ENCODE assay signal across 8 mouse cellular contexts in the genomic region with DNA sequence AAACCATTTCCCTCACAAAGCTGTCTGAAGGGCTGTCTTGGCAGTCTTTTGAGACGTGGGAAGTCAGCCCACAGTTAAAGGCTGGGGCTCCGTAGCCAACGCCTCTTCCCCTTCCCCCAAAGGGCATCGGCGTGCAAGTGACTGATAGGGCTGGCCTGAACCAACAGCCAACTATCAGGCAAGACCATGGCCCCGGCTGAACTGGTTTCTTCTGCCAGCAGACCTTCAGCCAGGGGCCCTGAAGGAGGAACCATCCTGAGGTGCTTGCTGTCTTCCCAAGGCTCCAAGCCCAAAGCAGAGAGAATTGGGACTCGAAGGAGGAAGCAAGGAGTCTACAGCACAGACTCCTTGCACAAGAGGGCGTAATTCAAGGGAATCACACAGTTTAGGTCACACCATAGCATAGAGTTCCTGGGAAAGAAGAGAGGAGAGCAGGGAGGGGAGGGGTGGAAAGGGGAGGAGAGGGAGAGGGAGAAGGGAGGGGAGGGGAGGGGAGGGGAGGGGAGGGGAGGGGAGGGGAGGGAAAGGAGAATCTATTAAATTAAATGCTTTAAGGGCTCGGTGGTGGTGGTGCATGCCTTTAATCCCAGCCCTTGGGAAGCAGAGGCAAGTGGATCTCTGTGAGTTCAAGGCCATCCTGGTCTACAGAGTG. TPM values are rescaled to one million over a fixed set of nuclear protein-coding genes. Genes with fewer than 3 reads are reported as not detected.
DNase-seq lines count a peak whose midpoint lies in the region; ATAC-seq and TF ChIP-seq lines count a peak whose summit lies in the region.

No protein-coding gene starts in this region.

- no peak for TF ChIP-seq EP300 in heart, postnatal 0 days (IDR thresholded peaks at IDR 0.05; ENCODE audit: low read depth)

- peaks cover 78% of the 10 kb centered on the region for H3K4me1 ChIP-seq in G1E (ENCODE audit: insufficient read depth, low read depth, low read length)
- H3K4me1 ChIP-seq in heart, postnatal 0 days (ENCODE audit: control insufficient read depth, insufficient read depth) = peaks cover 10% of the 10 kb centered on the region; the same call in 1 of the 2 replicates
- H3K4me1 ChIP-seq in liver, adult 2 months (ENCODE audit: control insufficient read depth, insufficient read depth, low read length) = peaks cover 13% of the 10 kb centered on the region; the same call in 1 of the 2 replicates
- H3K4me1 ChIP-seq in neural tube, embryonic 14.5 days (ENCODE audit: control insufficient read depth, insufficient read depth, low read length) = no peaks in the 10 kb centered on the region

- H3K27me3 ChIP-seq in G1E (ENCODE audit: insufficient read depth, low read length) = no peaks in the 10 kb centered on the region
- H3K27me3 ChIP-seq in heart, postnatal 0 days (ENCODE audit: control insufficient read depth, insufficient read depth, low read length) = no peaks in the 10 kb centered on the region
- no peaks in the 10 kb centered on the region for H3K27me3 ChIP-seq in liver, adult 2 months (ENCODE audit: control insufficient read depth, insufficient read depth, low read length)
- no peaks in the 10 kb centered on the region for H3K27me3 ChIP-seq in neural tube, embryonic 14.5 days (ENCODE audit: control insufficient read depth, insufficient read depth, low read length)

- ATAC-seq in G1E (ENCODE audit: extremely low read depth, insufficient number of reproducible peaks, low FRiP score, poor library complexity, severe bottlenecking) = peak; percentile 85
- ATAC-seq in erythroblast, adult 5-6 weeks (replicated peaks; ENCODE audit: low FRiP score, poor library complexity, severe bottlenecking) = peak; percentile 77
- ATAC-seq in heart, postnatal 0 days (ENCODE audit: insufficient read depth, low read depth) = 0 out of 2 replicates have a peak, but pooled peaks have one; percentile 10
- ATAC-seq in neural tube, embryonic 14.5 days (ENCODE audit: low read depth) = no peak
- no peak for ATAC-seq in activated CD4-positive, CD25-positive, alpha-beta regulatory T cell, adult 4 months

- DNase-seq in 416B (ENCODE audit: low read depth) (peak; percentile 89), G1E (ENCODE audit: low spot score) (peak; percentile 84)
- DNase-seq in heart, postnatal 0 days (ENCODE audit: low spot score) = no peak
- DNase-seq in liver, adult 2 months (ENCODE audit: extremely low read depth, low read depth, low spot score) = no peak
- no peak for DNase-seq in right cerebral cortex, postnatal 4 days

- peak overlapping the region; percentile 85 for H3K27ac ChIP-seq in heart, postnatal 0 days (ENCODE audit: low read depth)
- H3K27ac ChIP-seq in liver, adult 2 months (replicated peaks; ENCODE audit: insufficient read depth, low read depth, low read length) = peak overlapping the region; percentile 85
- H3K27ac ChIP-seq in neural tube, embryonic 14.5 days (ENCODE audit: low read depth, low read length) = peak overlapping the region; percentile 22; the same call in 1 of the 2 replicates

- peak overlapping the region; percentile 52 for H3K9ac ChIP-seq in heart, postnatal 0 days (replicated peaks; ENCODE audit: low read depth, low read length)
- H3K9ac ChIP-seq in liver, adult 2 months (ENCODE audit: low read depth, low read length) = peak overlapping the region; percentile 32
- H3K9ac ChIP-seq in neural tube, embryonic 14.5 days (replicated peaks; ENCODE audit: low read depth, low read length) = no peak overlapping the region

- peak overlapping the region; percentile 52; the same call in 1 of the 2 replicates for H3K4me3 ChIP-seq in G1E (ENCODE audit: low read depth, low read length)
- peak overlapping the region; percentile 32 for H3K4me3 ChIP-seq in heart, postnatal 0 days (ENCODE audit: low read depth, low read length)
- peak overlapping the region; percentile 1 for H3K4me3 ChIP-seq in liver, adult 2 months (ENCODE audit: insufficient read depth, low read depth, low read length)
- H3K4me3 ChIP-seq in neural tube, embryonic 14.5 days (ENCODE audit: low read depth, low read length) = no peak overlapping the region

- no peak for TF ChIP-seq CTCF in G1E (IDR thresholded peaks at IDR 0.05; ENCODE audit: low read depth, low read length)
- peak; percentile 7; the same call in 1 of the 2 replicates for TF ChIP-seq CTCF in heart, postnatal 0 days (IDR thresholded peaks at IDR 0.05; ENCODE audit: low read depth)
- TF ChIP-seq CTCF in liver, adult 2 months (IDR thresholded peaks at IDR 0.05; ENCODE audit: low read depth, low read length) = no peak

- no peak for TF ChIP-seq POLR2A in liver, adult 2 months (IDR thresholded peaks at IDR 0.05; ENCODE audit: extremely low read depth, insufficient read depth, low read length)

- 32% methylated on average over 9 of the region's 9 CpGs for WGBS in heart, postnatal 0 days
- WGBS in liver, adult 2 months = 28% methylated on average over 9 of the region's 9 CpGs
- 56% methylated on average over 9 of the region's 9 CpGs for WGBS in neural tube, embryonic 14.5 days

- H3K79me2 ChIP-seq in liver, adult 2 months (ENCODE audit: control insufficient read depth, insufficient read depth, low read length) = no peaks in the 10 kb centered on the region

- H3K36me3 ChIP-seq in G1E (replicated peaks) = peaks cover 4% of the 10 kb centered on the region
- H3K36me3 ChIP-seq in heart, postnatal 0 days (replicated peaks; ENCODE audit: control insufficient read depth, insufficient read depth, low read length) = no peaks in the 10 kb centered on the region
- H3K36me3 ChIP-seq in liver, adult 2 months (ENCODE audit: control insufficient read depth, insufficient read depth, low read length) = no peaks in the 10 kb centered on the region
- H3K36me3 ChIP-seq in neural tube, embryonic 14.5 days (ENCODE audit: control insufficient read depth, insufficient read depth, low read length) = no peaks in the 10 kb centered on the region

- H3K9me3 ChIP-seq in G1E (replicated peaks) = no peaks in the 10 kb centered on the region
- H3K9me3 ChIP-seq in heart, postnatal 0 days (replicated peaks; ENCODE audit: control insufficient read depth, low read length) = no peaks in the 10 kb centered on the region
- H3K9me3 ChIP-seq in neural tube, embryonic 14.5 days (ENCODE audit: control insufficient read depth, low read length) = no peaks in the 10 kb centered on the region

- H3K4me2 ChIP-seq in heart, postnatal 0 days (ENCODE audit: low read depth, low read length) = peak overlapping the region; percentile 51
- no peak overlapping the region for H3K4me2 ChIP-seq in neural tube, embryonic 14.5 days (ENCODE audit: low read depth, low read length)

RNA-seq across cellular contexts. Expression of a gene that starts 16.8 kb away (rescaled TPM):
- total RNA-seq in G1E (2014; fragmentation: Nextera tagmentation) (158 and 165 TPM in 2 replicates), G1E (2017) (68.5 and 77.6 TPM in 2 replicates)
- polyA plus RNA-seq in G1E (2012) = 27.2 and 37.6 TPM in 2 replicates
- total RNA-seq in erythroblast, adult 5-6 weeks (2015; ENCODE audit: low replicate concordance) = 10.4 and 19.4 TPM in 2 replicates
- total RNA-seq in erythroblast, adult 5-6 weeks (2017; ENCODE audit: low replicate concordance) = 6.7 and 9.2 TPM in 2 replicates
- 74.3 and 97.5 TPM in 2 replicates for total RNA-seq in heart, postnatal 0 days (2014; rRNA removed; ENCODE audit: low replicate concordance)
- polyA plus RNA-seq in heart, postnatal 0 days (2015; fragmentation: Nextera tagmentation; extraction: Ambion mirVana) = 87.4 and 88.3 TPM in 2 replicates
- total RNA-seq in liver, adult 2 months (2014; rRNA removed) = 241 and 247 TPM in 2 replicates
- 183 and 205 TPM in 2 replicates for polyA plus RNA-seq in liver, adult 2 months (2012; rRNA removed)
- polyA plus RNA-seq in neural tube, embryonic 14.5 days (2014; fragmentation: Nextera tagmentation; extraction: Ambion mirVana) = 73.0 and 73.9 TPM in 2 replicates
- polyA plus RNA-seq in activated CD4-positive, CD25-positive, alpha-beta regulatory T cell, adult 4 months (2017; shearing (Covaris generic)) = 10 to 100 TPM; 21.3 to 23.5 TPM

RNA-seq across cellular contexts. Expression of a gene that starts 36.6 kb away (rescaled TPM):
- 22.7 and 32.8 TPM in 2 replicates for total RNA-seq in G1E (2014; fragmentation: Nextera tagmentation)
- 47.1 and 49.5 TPM in 2 replicates for total RNA-seq in G1E (2017)
- 52.4 and 57.4 TPM in 2 replicates for polyA plus RNA-seq in G1E (2012)
- 22.9 and 35.7 TPM in 2 replicates for total RNA-seq in erythroblast, adult 5-6 weeks (2015; ENCODE audit: low replicate concordance)
- 47.8 and 63.0 TPM in 2 replicates for total RNA-seq in erythroblast, adult 5-6 weeks (2017; ENCODE audit: low replicate concordance)
- 2.3 and 9.0 TPM in 2 replicates for total RNA-seq in heart, postnatal 0 days (2014; rRNA removed; ENCODE audit: low replicate concordance)
- 9.6 and 9.9 TPM in 2 replicates for polyA plus RNA-seq in heart, postnatal 0 days (2015; fragmentation: Nextera tagmentation; extraction: Ambion mirVana)
- 117 and 132 TPM in 2 replicates for total RNA-seq in liver, adult 2 months (2014; rRNA removed)
- 75.7 and 87.8 TPM in 2 replicates for polyA plus RNA-seq in liver, adult 2 months (2012; rRNA removed)
- 36.0 and 36.1 TPM in 2 replicates for polyA plus RNA-seq in neural tube, embryonic 14.5 days (2014; fragmentation: Nextera tagmentation; extraction: Ambion mirVana)
- polyA plus RNA-seq in activated CD4-positive, CD25-positive, alpha-beta regulatory T cell, adult 4 months (2017; shearing (Covaris generic)) = 10 to 100 TPM; 23.8 to 24.0 TPM

Comparison
In these comparisons a context has a peak if more than half of its experiments do, and no peak if none do; other contexts are left out.
1. DNase-seq: peak in 416B (single experiment) and G1E (single experiment); none in heart, postnatal 0 days (single experiment), liver, adult 2 months (single experiment) and right cerebral cortex, postnatal 4 days (single experiment).
2. ATAC-seq: peak in G1E (single experiment), erythroblast, adult 5-6 weeks (single experiment) and heart, postnatal 0 days (single experiment); none in neural tube, embryonic 14.5 days (single experiment) and activated CD4-positive, CD25-positive, alpha-beta regulatory T cell, adult 4 months (single experiment).
3. H3K27ac ChIP-seq: peak in every context shown above with its lines; median percentile 85 in heart, postnatal 0 days; 85 in liver, adult 2 months; 22 in neural tube, embryonic 14.5 days.